Mouse (Mus musculus): ENCODE data around the gene Ddx19a. TPM values are rescaled to one million over a fixed set of nuclear protein-coding genes. Genes with fewer than 3 reads are reported as not detected.
A peak's percentile ranks its signal among the peaks of the same experiment; 100 is the strongest.
"Not testable (repeated sequence)": the region's sequence is repeated elsewhere in the genome, so short reads cannot be mapped to it uniquely, and the experiment has no call there.

Gene Ddx19a
- polyA plus RNA-seq, 1 experiment from 2014 or later, result 9.8 TPM

GRCm38 (mm10) chr8:111027391-111027937 lies 29.9 kb upstream of the Ddx19a start:
- Histone ChIP-seq H3K36me3 (no peaks in the 10 kb centered on the region), H3K9ac (replicated peaks) (peak overlapping the region; percentile 63), H3K4me2 (peak overlapping the region; percentile 84), H3K27ac (replicated peaks) (peak overlapping the region; percentile 79), H3K4me3 (replicated peaks) (peak overlapping the region; percentile 53), H3K4me1 (peaks cover 15% of the 10 kb centered on the region; the same call in 1 of the 2 replicates), H3K27me3 (replicated peaks) (peaks cover 10% of the 10 kb centered on the region; the same call in 1 of the 2 replicates), H3K9me3 (replicated peaks) (no peaks in the 10 kb centered on the region)
- peak; percentile 91 for ATAC-seq (ENCODE audit: low FRiP score)
- 0% methylated on average over 31 of the region's 31 CpGs for WGBS

GRCm38 (mm10) chr8:111026609-111027008 lies 29.0 kb upstream of the Ddx19a start:
- not testable (repeated sequence) for H3K27me3 ChIP-seq (replicated peaks); H3K4me3 ChIP-seq (replicated peaks); H3K4me2 ChIP-seq; H3K36me3 ChIP-seq; H3K9me3 ChIP-seq (replicated peaks); ATAC-seq (ENCODE audit: low FRiP score); H3K27ac ChIP-seq (replicated peaks); H3K9ac ChIP-seq (replicated peaks)
- peaks cover 15% of the 10 kb centered on the region; the same call in 1 of the 2 replicates for H3K4me1 ChIP-seq
- WGBS, result 80% methylated on average over 2 of the region's 2 CpGs

GRCm38 (mm10) chr8:111010230-111010991 lies 12.8 kb upstream of the Ddx19a start:
- not testable (repeated sequence) for H3K9me3 ChIP-seq (replicated peaks); H3K27ac ChIP-seq (replicated peaks); H3K9ac ChIP-seq (replicated peaks); H3K4me3 ChIP-seq (replicated peaks); ATAC-seq (ENCODE audit: low FRiP score); H3K27me3 ChIP-seq (replicated peaks); H3K4me1 ChIP-seq; H3K4me2 ChIP-seq
- H3K36me3 ChIP-seq, result peaks cover 58% of the 10 kb centered on the region
- WGBS, result 88% methylated on average over 9 of the region's 10 CpGs

GRCm38 (mm10) chr8:110996641-110997430 lies 764 bp downstream of the Ddx19a start:
- Histone ChIP-seq H3K27me3 (replicated peaks) (no peaks in the 10 kb centered on the region), H3K4me1 (peaks cover 15% of the 10 kb centered on the region), H3K9me3 (replicated peaks) (no peaks in the 10 kb centered on the region), H3K4me3 (replicated peaks) (peak overlapping the region; percentile 99), H3K4me2 (peak overlapping the region; percentile 81), H3K27ac (replicated peaks) (peak overlapping the region; percentile 85), H3K9ac (replicated peaks) (peak overlapping the region; percentile 88), H3K36me3 (peaks cover 21% of the 10 kb centered on the region)
- WGBS, result 36% methylated on average over 16 of the region's 16 CpGs
- no peak for ATAC-seq (ENCODE audit: low FRiP score)

- H3K9me3 ChIP-seq (replicated peaks), result no peaks in the 10 kb centered on the region
- H3K27me3 ChIP-seq (replicated peaks), result no peaks in the 10 kb centered on the region
- H3K4me3 ChIP-seq (replicated peaks), result no peak overlapping the region
- 94% methylated on average over 9 of the region's 9 CpGs for WGBS
- no peak for ATAC-seq (ENCODE audit: low FRiP score)
- H3K9ac ChIP-seq (replicated peaks), result no peak overlapping the region
- no peaks in the 10 kb centered on the region for H3K4me1 ChIP-seq
- H3K4me2 ChIP-seq, result no peak overlapping the region
- peaks cover 78% of the 10 kb centered on the region for H3K36me3 ChIP-seq
- H3K27ac ChIP-seq (replicated peaks), result no peak overlapping the region
Observed at GRCm38 (mm10) chr8:110990017-110990416, 7.6 kb downstream of the Ddx19a start.

GRCm38 (mm10) chr8:110987805-110988744 lies 9.5 kb downstream of the Ddx19a start:
- Histone ChIP-seq H3K4me1 (no peaks in the 10 kb centered on the region), H3K27ac (replicated peaks) (no peak overlapping the region), H3K9ac (replicated peaks) (no peak overlapping the region), H3K4me2 (no peak overlapping the region), H3K27me3 (replicated peaks) (no peaks in the 10 kb centered on the region), H3K9me3 (replicated peaks) (no peaks in the 10 kb centered on the region), H3K36me3 (peaks cover 88% of the 10 kb centered on the region), H3K4me3 (replicated peaks) (no peak overlapping the region)
- ATAC-seq (ENCODE audit: low FRiP score), result no peak
- WGBS, result 85% methylated on average over 8 of the region's 8 CpGs

- Histone ChIP-seq H3K9me3 (replicated peaks) (no peaks in the 10 kb centered on the region), H3K27me3 (replicated peaks) (no peaks in the 10 kb centered on the region), H3K36me3 (peaks cover 72% of the 10 kb centered on the region), H3K4me2 (no peak overlapping the region), H3K9ac (replicated peaks) (no peak overlapping the region), H3K4me3 (replicated peaks) (no peak overlapping the region), H3K4me1 (no peaks in the 10 kb centered on the region), H3K27ac (replicated peaks) (no peak overlapping the region)
- 89% methylated on average over 2 of the region's 2 CpGs for WGBS
- ATAC-seq (ENCODE audit: low FRiP score), result no peak
Observed at GRCm38 (mm10) chr8:110981304-110981703, 16.3 kb downstream of the Ddx19a start.

GRCm38 (mm10) chr8:110977987-110978386 lies 19.6 kb downstream of the Ddx19a start:
- not testable (repeated sequence) for ATAC-seq (ENCODE audit: low FRiP score); H3K9ac ChIP-seq (replicated peaks); H3K9me3 ChIP-seq (replicated peaks); H3K27me3 ChIP-seq (replicated peaks); H3K4me2 ChIP-seq; H3K4me3 ChIP-seq (replicated peaks); H3K27ac ChIP-seq (replicated peaks); H3K4me1 ChIP-seq
- WGBS, result 91% methylated on average over 2 of the region's 2 CpGs
- H3K36me3 ChIP-seq, result peaks cover 65% of the 10 kb centered on the region

- H3K36me3 ChIP-seq, result peaks cover 59% of the 10 kb centered on the region
- not testable (repeated sequence) for H3K27ac ChIP-seq (replicated peaks); H3K27me3 ChIP-seq (replicated peaks)
Observed at GRCm38 (mm10) chr8:110976532-110976931, 21.1 kb downstream of the Ddx19a start.

GRCm38 (mm10) chr8:110969910-110970770 lies 27.5 kb downstream of the Ddx19a start:
- Histone ChIP-seq H3K36me3 (peaks cover 40% of the 10 kb centered on the region), H3K9ac (replicated peaks) (peak overlapping the region; percentile 54), H3K27me3 (replicated peaks) (no peaks in the 10 kb centered on the region), H3K9me3 (replicated peaks) (no peaks in the 10 kb centered on the region), H3K4me3 (replicated peaks) (peak overlapping the region; percentile 53), H3K27ac (replicated peaks) (peak overlapping the region; percentile 75), H3K4me2 (peak overlapping the region; percentile 94), H3K4me1 (peaks cover 15% of the 10 kb centered on the region)
- ATAC-seq (ENCODE audit: low FRiP score), result peak; percentile 98
- 5% methylated on average over 45 of the region's 45 CpGs for WGBS

More at GRCm38 (mm10) chr8:110976532-110976931, 21.1 kb downstream of the Ddx19a start:
- WGBS, result 99% methylated on average over 8 of the region's 8 CpGs
- H3K4me2 ChIP-seq; ATAC-seq (ENCODE audit: low FRiP score); H3K9me3 ChIP-seq (replicated peaks); H3K4me3 ChIP-seq (replicated peaks); H3K9ac ChIP-seq (replicated peaks); H3K4me1 ChIP-seq: not testable (repeated sequence)

Measured in neural tube, embryonic 15.5 days (tissue).